Mouse (Mus musculus) CH12.LX (cell line): ENCODE results near the gene Irx1. TPM values are rescaled to one million over a fixed set of nuclear protein-coding genes. Genes with fewer than 3 reads are reported as not detected.

Experiments
- DNase-seq: peaks from one replicate; pipeline ENCODE4 v3.0.0-alpha.2; 2013; ENCODE audit errors: extremely low read depth
- H3K27ac ChIP-seq: 2 replicates; pipeline ENCODE4 v1.5.1; 2012; ENCODE audit warnings: low read depth, mild to moderate bottlenecking, control low read depth, moderate library complexity; ENCODE audit not compliant: insufficient read depth
- H3K27me3 ChIP-seq: replicated peaks from 2 replicates; pipeline ENCODE3; 2012; ENCODE audit warnings: inconsistent platforms
- H3K36me3 ChIP-seq, 2 experiments: replicated peaks in 1 of 2; 2 replicates each; pipeline versions ENCODE3 to v1.6.1; 2012; ENCODE audit warnings: inconsistent platforms in 1 of 2, low read length in 1 of 2, mild to moderate bottlenecking in 1 of 2, mixed read lengths in 1 of 2, moderate library complexity in 1 of 2; ENCODE audit not compliant: control insufficient read depth in 1 of 2, insufficient read depth in 1 of 2
- H3K4me1 ChIP-seq, 2 experiments: 2 replicates each; pipeline ENCODE4 v1.6.1; 2012; ENCODE audit warnings: inconsistent platforms in 1 of 2, moderate library complexity in 1 of 2; ENCODE audit not compliant: insufficient read depth in 2 of 2, control insufficient read depth in 1 of 2
- H3K4me2 ChIP-seq: 2 replicates; pipeline ENCODE4 v1.6.1; 2012; ENCODE audit warnings: low read depth, mild to moderate bottlenecking, control low read depth; ENCODE audit not compliant: poor library complexity, insufficient read depth, severe bottlenecking
- H3K4me3 ChIP-seq, 3 experiments: fragments of 150-350 bp in 1 of 3; sonication (generic) in 1 of 3; replicated peaks in 1 of 3; 2 replicates each; pipeline versions ENCODE3 to v1.5.1; 2011 to 2012; ENCODE audit warnings: low read depth in 2 of 3, low read length in 2 of 3, mild to moderate bottlenecking in 2 of 3, moderate library complexity in 2 of 3, control low read depth in 1 of 3, improper control_type of control experiment in 1 of 3, inconsistent platforms in 1 of 3, mixed read lengths in 1 of 3; ENCODE audit not compliant: poor library complexity in 1 of 3
- H3K79me2 ChIP-seq: replicated peaks from 2 replicates; pipeline ENCODE4 v1.6.1; 2012; ENCODE audit warnings: mild to moderate bottlenecking, moderate library complexity; ENCODE audit not compliant: control insufficient read depth, poor library complexity, insufficient read depth, severe bottlenecking; ENCODE audit errors: extremely low read depth
- H3K9ac ChIP-seq: 2 replicates; pipeline ENCODE4 v1.6.1; 2012; ENCODE audit warnings: low read depth, mild to moderate bottlenecking, control low read depth, moderate library complexity; ENCODE audit not compliant: insufficient read depth
- H3K9me3 ChIP-seq: replicated peaks from 2 replicates; pipeline ENCODE3; 2012; ENCODE audit warnings: low read length, inconsistent platforms, mixed read lengths
- CTCF ChIP-seq, 2 experiments: IDR thresholded peaks in 1 of 2; conservative IDR thresholded peaks in 1 of 2; 2 replicates each; pipeline ENCODE4 v1.5.1; 2011 to 2012; ENCODE audit warnings: low read depth in 2 of 2, low read length in 2 of 2, improper control_type of control experiment in 1 of 2, inconsistent platforms in 1 of 2, mild to moderate bottlenecking in 1 of 2, moderate library complexity in 1 of 2
- E2F4 ChIP-seq: IDR thresholded peaks from 2 replicates; pipeline ENCODE4 v1.6.1; 2011; ENCODE audit warnings: low read depth, low read length, improper control_type of control experiment; ENCODE audit not compliant: insufficient replicate concordance
- ELF1 ChIP-seq: IDR thresholded peaks from 2 replicates; pipeline ENCODE4 v1.6.1; 2014; ENCODE audit warnings: low read depth, mild to moderate bottlenecking, inconsistent platforms, low read length, improper control_type of control experiment
- EP300 ChIP-seq: IDR thresholded peaks from 2 replicates; pipeline ENCODE4 v1.6.1; 2011; ENCODE audit warnings: low read length, improper control_type of control experiment
- JUN ChIP-seq: IDR thresholded peaks from 2 replicates; pipeline ENCODE4 v1.6.1; 2011; ENCODE audit warnings: low read depth, mild to moderate bottlenecking, low read length, improper control_type of control experiment, moderate library complexity; ENCODE audit not compliant: insufficient read depth
- JUND ChIP-seq: conservative IDR thresholded peaks from 2 replicates; pipeline ENCODE4 v1.6.1; 2011; ENCODE audit warnings: low read depth, low read length, improper control_type of control experiment
- MAX ChIP-seq: IDR thresholded peaks from 2 replicates; pipeline ENCODE4 v1.6.1; 2011; ENCODE audit warnings: low read length, improper control_type of control experiment
- MAZ ChIP-seq: IDR thresholded peaks from 2 replicates; pipeline ENCODE4 v1.6.1; 2012; ENCODE audit warnings: low read depth, mild to moderate bottlenecking, inconsistent platforms, low read length, improper control_type of control experiment, moderate library complexity
- NELFE ChIP-seq: IDR thresholded peaks from 2 replicates; pipeline ENCODE4 v1.6.1; 2011; ENCODE audit warnings: low read depth, low read length, improper control_type of control experiment
- NRF1 ChIP-seq: IDR thresholded peaks from 2 replicates; pipeline ENCODE4 v1.6.1; 2014; ENCODE audit warnings: low read depth, mild to moderate bottlenecking, inconsistent platforms, low read length, improper control_type of control experiment, moderate library complexity
- POLR2AphosphoS2 ChIP-seq: IDR thresholded peaks from 2 replicates; pipeline ENCODE4 v1.6.1; 2011; ENCODE audit warnings: low read depth, low read length, improper control_type of control experiment
- SIN3A ChIP-seq: IDR thresholded peaks from 2 replicates; pipeline ENCODE4 v1.6.1; 2012; ENCODE audit warnings: low read length, improper control_type of control experiment, inconsistent platforms
- USF1 ChIP-seq: IDR thresholded peaks from 2 replicates; pipeline ENCODE4 v1.6.1; 2014; ENCODE audit warnings: low read depth, mild to moderate bottlenecking, inconsistent platforms, low read length, improper control_type of control experiment
- ZKSCAN1 ChIP-seq: IDR thresholded peaks from 2 replicates; pipeline ENCODE4 v1.6.1; 2012; ENCODE audit warnings: low read depth, inconsistent platforms, low read length, improper control_type of control experiment, borderline replicate concordance
- ZMIZ1 ChIP-seq: IDR thresholded peaks from 2 replicates; pipeline ENCODE4 v1.6.1; 2012; ENCODE audit warnings: low read depth, mild to moderate bottlenecking, inconsistent platforms, low read length, improper control_type of control experiment
- ZNF384 ChIP-seq: IDR thresholded peaks from 2 replicates; pipeline ENCODE4 v1.6.1; 2012; ENCODE audit warnings: low read depth, low read length, improper control_type of control experiment, inconsistent platforms
- dilution Hi-C: fragments of 300-500 bp; cut with MboI; formaldehyde crosslinking; loops from 2 replicates; pipeline ENCODE4 v1.14.3; 2020; ENCODE audit warnings: low sequenced_read_pairs; ENCODE audit not compliant: extremely low pct_unique_long_range_greater_than_20kb, extremely low pct_ligation_motif_present
- in situ Hi-C: fragments of 300-500 bp; cut with MboI; formaldehyde crosslinking; loops from 3 replicates; pipeline ENCODE4 v1.14.3; 2019; ENCODE audit warnings: low sequenced_read_pairs, low pct_ligation_motif_present, low pct_unique_long_range_greater_than_20kb, mixed read lengths
- polyA plus RNA-seq: library from polyadenylated mRNA; unstranded; fragments of >175 nt; gene quantifications from 2 replicates; pipeline ENCODE4 v1.2.1, GENCODE M21; 2012; ENCODE audit warnings: low read depth; ENCODE audit not compliant: insufficient read length
- total RNA-seq, 2 experiments: library from RNA; depleted of rRNA; stranded (reverse); fragments of 300-350 nt in 1 of 2; fragments of >200 nt in 1 of 2; gene quantifications; 2 replicates each; pipeline ENCODE4 v1.2.3; 2012 to 2014

Irx1 gene
- total and polyA plus RNA-seq, 3 experiments = not detected

DNA sequence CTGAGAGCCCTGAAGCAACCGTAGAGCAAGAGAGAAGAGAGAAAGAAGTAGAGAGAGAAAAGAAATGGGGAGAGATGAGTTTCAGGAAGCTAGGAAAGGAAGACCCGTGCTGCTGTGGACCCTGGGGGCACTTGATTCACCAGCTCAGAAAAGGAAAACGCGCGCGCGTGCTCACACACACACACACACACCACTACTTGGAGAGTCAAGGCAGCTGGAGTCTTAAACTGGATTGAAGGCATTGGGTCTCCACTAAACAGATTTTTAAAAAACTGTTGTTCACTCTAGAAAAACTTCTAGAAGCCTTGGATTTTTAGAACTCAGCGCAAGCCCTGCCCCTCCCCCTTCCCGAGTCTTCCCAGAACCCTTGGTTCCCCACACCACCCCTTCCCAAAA, 3.2 kb downstream of the Irx1 start:
- no peaks in the 10 kb centered on the region for H3K4me1 ChIP-seq
- no peak overlapping the region for H3K4me3 ChIP-seq
- no peaks in the 10 kb centered on the region for H3K36me3 ChIP-seq
- H3K9ac ChIP-seq = no peak overlapping the region
- DNase-seq = no peak
- in situ Hi-C loops (no loop called here), dilution Hi-C loops (no loop called here)
- H3K27me3 ChIP-seq = no peaks in the 10 kb centered on the region
- peaks cover 79% of the 10 kb centered on the region for H3K9me3 ChIP-seq
- no peak for TF ChIP-seq JUN
- TF ChIP-seq ZKSCAN1 = no peak
- TF ChIP-seq SIN3A = no peak
- TF ChIP-seq MAZ = no peak
- no peak for TF ChIP-seq NRF1
- no peak for TF ChIP-seq E2F4
- no peak overlapping the region for H3K4me2 ChIP-seq
- H3K79me2 ChIP-seq = no peaks in the 10 kb centered on the region
- no peak overlapping the region for H3K27ac ChIP-seq

DNA sequence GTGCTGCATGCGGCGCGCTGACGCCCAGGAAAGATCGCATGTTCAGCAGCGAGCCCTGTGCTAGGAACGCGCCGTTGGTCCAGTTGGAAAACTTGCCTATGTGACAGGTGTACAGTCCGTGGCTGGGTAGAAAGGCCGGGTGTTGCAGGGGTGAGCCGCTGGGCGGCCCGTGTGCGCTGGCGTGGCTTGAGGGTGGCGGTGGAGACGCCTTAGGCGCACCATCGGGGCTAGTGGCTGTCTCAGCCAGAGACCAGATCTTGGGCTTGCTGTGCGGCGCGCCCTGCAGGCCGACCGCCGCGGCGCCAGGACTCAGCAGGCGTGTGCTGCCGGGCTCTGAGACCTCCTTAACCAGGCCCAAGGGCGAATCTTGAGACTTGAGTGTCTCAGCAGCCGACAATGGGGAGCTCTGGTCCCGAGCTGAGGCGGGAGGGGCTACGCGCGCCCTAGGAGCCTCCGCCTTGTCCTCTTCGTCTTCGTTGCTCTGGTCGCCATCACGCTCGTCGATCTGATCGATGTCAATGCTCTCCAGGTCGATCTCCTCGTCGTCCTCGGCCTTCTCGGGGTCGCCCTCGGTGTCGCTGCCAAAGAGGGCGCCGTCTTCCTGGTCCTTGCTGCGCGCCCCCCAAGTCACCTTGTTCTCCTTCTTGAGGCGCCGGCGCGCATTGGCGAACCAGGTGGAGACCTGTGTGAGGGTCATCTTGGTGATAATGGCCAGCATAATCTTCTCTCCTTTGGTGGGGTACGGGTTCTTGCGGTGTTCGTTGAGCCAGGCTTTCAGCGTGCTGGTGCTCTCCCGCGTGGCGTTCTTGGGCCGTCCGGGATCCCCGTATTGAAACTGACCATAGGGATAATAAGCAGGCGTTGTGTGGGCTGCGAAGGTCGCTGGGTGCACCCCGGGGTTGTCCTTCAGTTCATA, 3.9 kb downstream of the Irx1 start:
- in situ Hi-C loops = no loop called here

DNA sequence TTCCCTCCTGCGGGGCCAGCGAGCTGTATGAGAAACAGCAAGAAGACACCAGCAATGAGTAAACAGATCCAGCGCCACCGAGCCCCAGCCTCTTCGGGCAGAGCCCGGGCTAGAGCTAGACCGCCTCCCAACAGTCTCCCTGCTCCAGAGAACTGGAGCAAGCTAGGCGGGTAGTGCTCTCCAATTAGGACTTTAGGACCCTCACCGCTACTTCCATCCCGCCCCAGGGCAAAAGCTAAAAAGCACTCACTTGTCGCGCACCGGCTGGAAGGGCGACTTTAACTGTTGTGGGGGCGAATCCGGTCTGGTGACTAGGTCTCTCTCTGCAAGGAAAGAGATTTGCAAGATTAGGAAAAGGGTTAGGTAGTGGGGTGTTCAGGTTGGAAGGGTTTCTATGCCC, 4.9 kb downstream of the Irx1 start:
- DNase-seq = no peak
- no peaks in the 10 kb centered on the region for H3K4me1 ChIP-seq
- H3K9me3 ChIP-seq = peaks cover 80% of the 10 kb centered on the region
- no peaks in the 10 kb centered on the region for H3K27me3 ChIP-seq
- in situ Hi-C loops = no loop called here
- no peak overlapping the region for H3K9ac ChIP-seq
- H3K79me2 ChIP-seq = no peaks in the 10 kb centered on the region
- no peak overlapping the region for H3K4me2 ChIP-seq
- dilution Hi-C loops = no loop called here
- H3K4me3 ChIP-seq = no peak overlapping the region
- no peaks in the 10 kb centered on the region for H3K36me3 ChIP-seq
- TF ChIP-seq ZMIZ1 (no peak), NELFE (no peak), ZNF384 (no peak), CTCF (conservative IDR thresholded peaks at IDR 0.05 in 1 of 2, IDR thresholded peaks at IDR 0.05 in 1 of 2; ENCODE audit: low read depth in 2 of 2, low read length in 2 of 2) (no peak), ELF1 (no peak), MAX (no peak), USF1 (no peak), JUND (no peak)
- H3K27ac ChIP-seq = no peak overlapping the region

More for the DNA sequence above, 3.9 kb downstream of the Irx1 start:
- Histone ChIP-seq H3K9ac (no peak overlapping the region), H3K27ac (no peak overlapping the region), H3K79me2 (no peaks in the 10 kb centered on the region), H3K9me3 (peaks cover 79% of the 10 kb centered on the region), H3K4me2 (no peak overlapping the region), H3K4me3 (no peak overlapping the region), H3K36me3 (no peaks in the 10 kb centered on the region), H3K4me1 (no peaks in the 10 kb centered on the region), H3K27me3 (no peaks in the 10 kb centered on the region)
- DNase-seq = no peak
- TF ChIP-seq EP300 = no peak
- TF ChIP-seq ZKSCAN1 = no peak
- no peak for TF ChIP-seq POLR2AphosphoS2
- dilution Hi-C loops = no loop called here
